Mouse (Mus musculus): ENCODE measurements around the gene Rgs12. TPM values are rescaled to one million over a fixed set of nuclear protein-coding genes. Genes with fewer than 3 reads are reported as not detected.
A peak's percentile ranks its signal among the peaks of the same experiment; 100 is the strongest.

The Rgs12 gene
- polyA plus RNA-seq, 1 experiment from 2014 or later = 53.8 TPM

DNA sequence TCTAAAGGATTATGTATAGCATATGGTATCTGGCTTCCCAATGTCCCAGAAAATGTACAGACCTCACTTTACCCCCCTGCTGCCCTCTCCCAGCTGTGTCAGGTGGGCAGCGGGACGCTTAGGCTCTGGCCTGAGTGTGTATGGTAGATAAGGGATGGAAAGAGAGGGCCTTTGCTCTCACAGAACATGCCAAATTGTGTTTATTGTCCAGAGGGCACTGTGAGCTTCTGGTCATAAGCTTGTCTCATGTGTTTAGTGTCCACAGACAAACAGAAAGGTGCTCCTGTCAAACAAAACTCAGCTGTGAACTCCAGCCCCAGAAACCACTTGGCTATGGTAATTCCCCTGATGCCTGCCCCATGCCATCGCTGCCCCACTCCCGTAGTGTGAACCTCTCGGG lies 80.5 kb downstream of the Rgs12 start:
- Histone ChIP-seq H3K4me3 (no peak overlapping the region), H3K27me3 (ENCODE audit: low read depth, poor library complexity, severe bottlenecking) (no peaks in the 10 kb centered on the region), H3K36me3 (peaks cover 99% of the 10 kb centered on the region), H3K27ac (no peak overlapping the region), H3K4me1 (no peaks in the 10 kb centered on the region), H3K9me3 (replicated peaks) (no peaks in the 10 kb centered on the region)
- DNase-seq (ENCODE audit: low spot score) = no peak
- 92% methylated on average over 5 of the region's 5 CpGs for WGBS

DNA sequence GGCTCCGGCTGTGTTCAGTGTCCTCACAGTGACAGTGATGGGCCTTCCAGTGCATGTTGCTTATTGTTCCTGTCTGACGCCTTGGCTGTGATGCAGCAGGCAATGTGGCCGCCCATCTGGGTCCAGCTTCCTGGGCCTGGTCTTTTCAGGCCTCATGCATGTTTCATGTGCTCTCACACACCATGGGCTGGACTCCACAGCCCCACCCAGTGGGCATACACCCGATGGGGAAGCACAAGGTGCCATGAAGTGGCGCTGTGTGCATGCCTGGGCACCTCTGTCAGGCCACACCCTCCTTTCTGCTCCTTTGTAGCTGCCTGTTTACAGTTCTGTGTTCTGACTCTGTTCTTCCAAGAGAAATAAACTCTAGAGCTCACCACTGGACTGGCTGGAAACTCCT lies 83.8 kb downstream of the Rgs12 start:
- 82% methylated on average over 5 of the region's 5 CpGs for WGBS
- Histone ChIP-seq H3K4me3 (no peak overlapping the region), H3K27me3 (ENCODE audit: low read depth, poor library complexity, severe bottlenecking) (no peaks in the 10 kb centered on the region), H3K4me1 (no peaks in the 10 kb centered on the region), H3K9me3 (replicated peaks) (no peaks in the 10 kb centered on the region), H3K27ac (no peak overlapping the region), H3K36me3 (peaks cover 77% of the 10 kb centered on the region)
- DNase-seq (ENCODE audit: low spot score) = no peak

DNA sequence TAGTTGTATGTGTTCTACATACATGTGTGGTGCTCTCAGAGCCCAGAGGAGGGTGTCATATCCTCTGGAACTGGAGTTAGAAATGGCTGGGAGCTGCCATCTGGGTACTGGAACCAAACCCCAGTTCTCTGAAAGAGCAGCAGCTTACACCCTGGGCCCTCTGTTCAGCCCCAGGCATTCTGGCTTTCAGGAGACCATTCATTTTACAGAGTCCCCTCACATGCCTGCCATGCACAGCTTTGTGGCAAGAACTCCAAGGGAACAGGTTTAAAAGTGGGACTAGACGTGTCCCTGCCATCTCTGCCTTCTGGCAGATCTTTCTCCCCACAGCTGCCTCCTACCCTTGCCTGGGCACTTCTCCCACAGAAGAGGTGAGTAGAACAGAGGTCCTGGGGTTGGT lies 84.4 kb downstream of the Rgs12 start:
- H3K4me3 ChIP-seq = no peak overlapping the region
- H3K4me1 ChIP-seq = no peaks in the 10 kb centered on the region
- H3K9me3 ChIP-seq (replicated peaks) = no peaks in the 10 kb centered on the region
- 81% methylated on average over 1 of the region's 1 CpGs for WGBS
- peaks cover 71% of the 10 kb centered on the region for H3K36me3 ChIP-seq
- DNase-seq (ENCODE audit: low spot score) = no peak
- no peak overlapping the region for H3K27ac ChIP-seq
- no peaks in the 10 kb centered on the region for H3K27me3 ChIP-seq (ENCODE audit: low read depth, poor library complexity, severe bottlenecking)

DNA sequence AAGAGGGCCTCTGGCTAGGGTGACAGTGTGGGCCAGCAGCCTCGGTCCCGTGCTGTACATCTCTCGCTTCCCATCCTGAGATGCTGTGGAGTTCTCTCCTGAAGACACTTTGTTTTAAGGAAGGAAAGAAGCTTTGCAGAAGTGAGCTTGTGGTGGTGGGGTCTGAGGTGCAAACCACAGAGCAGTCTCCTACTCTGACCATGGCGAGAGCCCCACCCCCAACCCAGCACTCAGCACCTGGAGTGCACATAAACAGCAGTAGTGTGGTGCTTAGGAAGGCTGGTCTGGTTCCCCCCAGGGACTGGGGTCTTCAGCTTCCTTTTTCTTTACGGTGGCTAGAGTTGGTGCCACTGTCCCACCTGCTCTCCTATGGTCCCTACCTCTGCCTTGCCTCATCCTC lies 85.9 kb downstream of the Rgs12 start:
- Histone ChIP-seq H3K9me3 (replicated peaks) (no peaks in the 10 kb centered on the region), H3K27me3 (ENCODE audit: low read depth, poor library complexity, severe bottlenecking) (no peaks in the 10 kb centered on the region)
- WGBS = 87% methylated on average over 5 of the region's 5 CpGs

DNA sequence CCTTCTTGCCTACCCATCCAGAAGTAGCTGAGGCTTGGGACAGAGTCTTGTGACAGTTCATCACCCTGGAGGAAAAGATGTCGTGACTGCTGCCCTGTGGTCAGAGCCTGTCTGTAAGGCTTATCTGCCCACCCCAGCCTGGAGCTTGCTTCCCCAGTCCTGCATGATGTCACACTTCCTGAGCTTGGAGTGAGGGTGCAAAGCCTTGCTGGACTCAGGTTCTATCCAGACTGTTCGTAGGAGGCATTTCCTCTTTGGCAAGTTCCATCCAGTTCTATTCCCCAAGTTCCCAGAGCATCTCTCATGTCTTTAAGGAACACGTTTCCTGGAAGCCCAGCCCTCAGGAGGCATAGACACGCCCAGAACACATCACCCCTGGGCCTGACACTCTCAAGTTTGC lies 86.5 kb downstream of the Rgs12 start:
- WGBS = 77% methylated on average over 4 of the region's 4 CpGs
- H3K36me3 ChIP-seq = peaks cover 51% of the 10 kb centered on the region

More for the DNA sequence above, 85.9 kb downstream of the Rgs12 start:
- H3K27ac ChIP-seq = no peak overlapping the region
- H3K4me1 ChIP-seq = no peaks in the 10 kb centered on the region
- H3K4me3 ChIP-seq = no peak overlapping the region
- no peak for DNase-seq (ENCODE audit: low spot score)
- H3K36me3 ChIP-seq = peaks cover 56% of the 10 kb centered on the region

DNA sequence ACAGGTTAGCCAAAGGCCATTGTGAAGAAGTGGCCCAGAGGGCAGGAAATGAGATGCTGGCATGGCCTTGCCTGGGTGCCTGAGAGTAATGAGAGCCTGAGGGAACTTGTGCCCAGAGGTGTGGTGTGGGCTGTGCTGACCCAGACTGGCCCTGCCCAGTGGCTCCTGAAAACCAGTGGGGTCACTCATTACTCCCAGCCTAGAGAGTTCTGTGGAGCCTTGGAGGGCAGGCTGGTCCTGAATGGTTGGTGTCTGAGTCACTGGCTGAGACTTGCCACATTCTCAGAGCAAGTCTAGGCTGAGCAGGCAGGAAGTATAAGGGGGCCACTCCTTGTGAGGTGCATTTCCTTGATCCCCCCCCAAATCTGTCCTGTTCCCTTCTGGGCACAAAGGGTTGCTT lies 88.2 kb downstream of the Rgs12 start:
- H3K36me3 ChIP-seq = peaks cover 34% of the 10 kb centered on the region
- H3K27ac ChIP-seq = no peak overlapping the region
- peaks cover 5% of the 10 kb centered on the region for H3K4me1 ChIP-seq
- no peak for DNase-seq (ENCODE audit: low spot score)
- H3K27me3 ChIP-seq (ENCODE audit: low read depth, poor library complexity, severe bottlenecking) = no peaks in the 10 kb centered on the region
- no peak overlapping the region for H3K4me3 ChIP-seq
- H3K9me3 ChIP-seq (replicated peaks) = no peaks in the 10 kb centered on the region

More for the DNA sequence above, 86.5 kb downstream of the Rgs12 start:
- no peak overlapping the region for H3K27ac ChIP-seq
- no peaks in the 10 kb centered on the region for H3K9me3 ChIP-seq (replicated peaks)
- no peaks in the 10 kb centered on the region for H3K4me1 ChIP-seq
- no peak overlapping the region for H3K4me3 ChIP-seq
- no peaks in the 10 kb centered on the region for H3K27me3 ChIP-seq (ENCODE audit: low read depth, poor library complexity, severe bottlenecking)
- DNase-seq (ENCODE audit: low spot score) = no peak

DNA sequence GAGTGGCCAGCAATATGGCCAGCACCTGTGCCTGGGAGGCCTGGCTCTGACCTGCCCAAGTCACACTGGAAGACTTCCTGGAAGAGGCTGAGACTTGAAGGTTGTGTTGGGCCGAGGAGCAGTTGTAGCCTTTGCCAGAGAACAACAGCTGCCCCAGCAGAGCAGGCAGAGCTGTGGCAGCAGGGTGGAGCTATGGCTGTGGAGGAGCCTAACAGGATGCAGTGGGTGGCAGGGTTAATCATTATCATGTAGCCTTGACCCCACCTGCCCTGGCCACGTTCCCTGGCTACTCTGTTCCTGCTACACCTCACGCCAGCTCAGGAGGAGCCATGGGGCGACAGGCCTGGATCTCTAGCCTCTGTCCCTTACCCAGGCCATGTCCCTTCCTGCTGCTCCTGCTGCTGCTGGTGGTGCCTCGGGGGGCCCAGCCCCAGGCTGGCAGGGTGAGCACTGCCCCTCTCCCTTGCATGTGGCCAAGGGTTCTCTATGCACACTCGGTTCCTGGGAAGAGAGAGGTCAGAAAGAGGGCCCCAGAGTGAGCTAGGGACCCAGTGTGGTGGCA lies 92.1 kb downstream of the Rgs12 start, which contains the start of gene Hgfac:
Hgfac (plus strand) TSS at position 242 of the 562 bp plus-strand sequence.
- WGBS = 64% methylated on average over 6 of the region's 6 CpGs
- Histone ChIP-seq H3K4me3 (no peak within 1 kb of the TSS), H3K4me1 (peaks cover 6% of the 10 kb centered on the region)

DNA sequence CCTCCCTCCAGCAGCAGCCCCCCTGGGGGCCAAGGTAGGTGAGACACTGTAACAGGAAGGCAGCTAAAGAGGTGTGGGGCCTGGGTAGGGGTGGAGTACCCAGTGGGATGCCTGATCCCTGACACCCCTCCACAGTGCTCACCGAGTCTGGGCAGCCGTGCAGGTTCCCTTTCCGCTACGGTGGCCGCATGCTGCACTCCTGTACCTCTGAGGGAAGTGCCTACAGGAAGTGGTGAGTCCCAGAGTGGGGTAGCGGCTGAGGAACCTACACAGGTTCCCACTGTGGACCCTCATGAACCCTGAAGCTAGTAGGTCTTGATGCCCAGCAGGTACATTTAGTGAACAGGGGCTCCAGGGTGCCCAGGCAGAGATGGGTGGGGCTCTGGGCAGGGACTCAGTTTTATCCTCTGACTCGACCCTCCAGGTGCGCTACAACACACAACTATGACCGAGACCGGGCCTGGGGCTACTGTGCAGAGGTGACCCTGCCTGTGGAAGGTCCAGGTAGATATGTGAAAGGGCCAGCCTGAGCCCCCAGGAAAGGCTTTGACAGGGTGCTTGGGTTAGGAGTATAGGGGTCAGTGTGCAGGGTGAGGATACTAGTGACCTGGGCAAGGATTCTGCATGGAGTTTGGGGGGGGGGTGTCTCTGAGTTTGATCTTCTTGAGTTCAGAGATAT lies 93.3 kb downstream of the Rgs12 start:
- Histone ChIP-seq H3K27me3 (ENCODE audit: low read depth, poor library complexity, severe bottlenecking) (no peaks in the 10 kb centered on the region), H3K27ac (no peak overlapping the region; the same call in 1 of the 2 replicates), H3K9me3 (replicated peaks) (no peaks in the 10 kb centered on the region), H3K4me3 (no peak overlapping the region), H3K4me1 (peaks cover 15% of the 10 kb centered on the region), H3K36me3 (no peaks in the 10 kb centered on the region)
- 69% methylated on average over 10 of the region's 10 CpGs for WGBS
- no peak for DNase-seq (ENCODE audit: low spot score)

More for the DNA sequence above, 92.1 kb downstream of the Rgs12 start, which contains the start of gene Hgfac:
- Histone ChIP-seq H3K27me3 (ENCODE audit: low read depth, poor library complexity, severe bottlenecking) (no peaks in the 10 kb centered on the region), H3K36me3 (no peaks in the 10 kb centered on the region), H3K27ac (peak within 1 kb of the TSS; percentile 37), H3K9me3 (replicated peaks) (no peaks in the 10 kb centered on the region)
- no peak for DNase-seq (ENCODE audit: low spot score)

DNA sequence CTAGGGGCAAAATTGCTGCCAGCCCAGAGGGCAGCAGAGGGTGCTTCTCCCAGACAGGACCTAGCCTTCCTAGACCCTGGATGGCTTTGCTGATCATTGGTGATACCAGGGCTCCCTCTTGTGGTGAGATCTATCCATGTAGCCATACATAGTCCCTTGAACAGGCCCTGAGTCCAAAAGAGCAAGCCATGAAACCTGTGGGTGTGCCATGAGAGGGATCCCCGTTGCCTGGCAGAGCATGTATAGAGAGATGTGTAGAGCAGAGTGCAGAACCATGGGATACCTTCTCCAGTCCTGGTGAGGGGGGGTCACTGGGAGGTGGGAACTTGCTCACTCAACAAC lies 93.8 kb downstream of the Rgs12 start:
- no peak overlapping the region for H3K27ac ChIP-seq
- no peak overlapping the region for H3K4me3 ChIP-seq
- H3K9me3 ChIP-seq (replicated peaks) = no peaks in the 10 kb centered on the region
- WGBS = 47% methylated on average over 1 of the region's 1 CpGs
- H3K4me1 ChIP-seq = peaks cover 15% of the 10 kb centered on the region
- H3K27me3 ChIP-seq (ENCODE audit: low read depth, poor library complexity, severe bottlenecking) = no peaks in the 10 kb centered on the region
- peak; percentile 74 for DNase-seq (ENCODE audit: low spot score)
- H3K36me3 ChIP-seq = no peaks in the 10 kb centered on the region

DNA sequence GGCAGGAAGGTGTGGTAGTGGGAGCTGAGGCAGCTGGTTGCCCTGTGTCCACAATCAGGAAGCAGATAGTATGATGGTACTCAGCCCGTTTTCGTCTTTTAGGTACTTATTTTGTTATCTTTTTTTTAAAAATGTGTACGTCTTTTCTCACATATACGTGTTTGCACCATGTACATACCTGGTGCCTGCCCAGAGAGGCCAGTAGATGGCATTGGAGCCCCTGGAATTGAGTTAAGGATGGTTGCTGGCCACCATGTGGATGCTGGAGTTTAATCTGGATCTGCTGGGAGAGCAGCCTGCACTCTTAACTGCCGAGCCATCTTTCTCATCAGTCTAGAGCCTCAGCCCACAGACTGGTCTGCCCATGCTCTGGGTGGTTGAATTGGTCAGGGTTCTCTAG lies 101.3 kb downstream of the Rgs12 start:
- Histone ChIP-seq H3K4me1 (0 out of 2 replicates have a peak, but pooled peaks cover 10% of the 10 kb centered on the region), H3K9me3 (replicated peaks) (no peaks in the 10 kb centered on the region), H3K27me3 (ENCODE audit: low read depth, poor library complexity, severe bottlenecking) (peaks cover 16% of the 10 kb centered on the region), H3K4me3 (no peak overlapping the region), H3K36me3 (no peaks in the 10 kb centered on the region), H3K27ac (no peak overlapping the region)
- WGBS = 75% methylated on average over 5 of the region's 5 CpGs
- DNase-seq (ENCODE audit: low spot score) = no peak

DNA sequence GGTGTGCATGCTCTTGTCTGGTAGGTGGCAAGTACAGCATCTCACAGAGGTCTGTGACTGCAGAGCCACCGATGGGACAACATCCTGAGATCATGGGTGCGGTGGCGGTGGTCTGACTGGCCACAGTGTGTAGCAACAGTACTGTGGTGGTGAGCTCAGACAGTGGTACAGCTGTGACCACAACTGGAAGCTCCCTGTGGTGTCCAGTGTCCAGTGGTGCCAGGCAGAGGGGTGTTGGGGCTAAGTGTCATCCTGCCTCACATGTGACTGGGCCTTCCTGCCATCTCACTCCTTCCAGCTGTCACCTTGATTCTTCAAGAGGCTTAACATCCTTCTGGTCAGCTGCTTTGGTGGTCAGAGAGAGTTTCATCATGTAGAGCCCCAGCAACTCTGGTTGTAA lies 105.4 kb downstream of the Rgs12 start:
- WGBS = 93% methylated on average over 3 of the region's 3 CpGs
- DNase-seq (ENCODE audit: low spot score) = no peak
- Histone ChIP-seq H3K27me3 (ENCODE audit: low read depth, poor library complexity, severe bottlenecking) (peaks cover 56% of the 10 kb centered on the region), H3K4me3 (no peak overlapping the region), H3K27ac (no peak overlapping the region), H3K4me1 (peaks cover 13% of the 10 kb centered on the region), H3K36me3 (no peaks in the 10 kb centered on the region), H3K9me3 (replicated peaks) (no peaks in the 10 kb centered on the region)

DNA sequence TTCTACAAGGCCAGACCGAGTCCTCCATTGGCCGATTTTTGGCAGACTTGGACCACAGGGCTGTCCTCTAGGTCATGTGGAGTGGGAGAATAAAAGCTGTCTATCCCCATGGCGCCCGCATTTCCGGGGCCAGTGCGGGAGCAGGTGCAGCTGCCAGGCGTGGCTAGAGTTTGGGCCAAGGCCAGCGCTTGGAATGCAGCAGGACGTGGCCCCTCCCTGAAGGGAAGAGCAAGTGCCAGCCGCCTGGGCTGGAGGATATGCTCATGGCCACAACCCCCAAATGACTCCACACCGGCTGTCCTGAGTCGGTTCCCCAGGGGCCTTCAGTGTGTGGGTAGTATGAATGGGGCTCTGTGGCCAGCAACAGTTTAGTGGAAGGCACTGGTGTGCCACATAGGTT lies 105.8 kb downstream of the Rgs12 start:
- Histone ChIP-seq H3K27ac (no peak overlapping the region), H3K9me3 (replicated peaks) (no peaks in the 10 kb centered on the region), H3K4me3 (no peak overlapping the region), H3K27me3 (ENCODE audit: low read depth, poor library complexity, severe bottlenecking) (peaks cover 61% of the 10 kb centered on the region), H3K4me1 (peaks cover 13% of the 10 kb centered on the region), H3K36me3 (no peaks in the 10 kb centered on the region)
- WGBS = 85% methylated on average over 12 of the region's 12 CpGs
- no peak for DNase-seq (ENCODE audit: low spot score)

DNA sequence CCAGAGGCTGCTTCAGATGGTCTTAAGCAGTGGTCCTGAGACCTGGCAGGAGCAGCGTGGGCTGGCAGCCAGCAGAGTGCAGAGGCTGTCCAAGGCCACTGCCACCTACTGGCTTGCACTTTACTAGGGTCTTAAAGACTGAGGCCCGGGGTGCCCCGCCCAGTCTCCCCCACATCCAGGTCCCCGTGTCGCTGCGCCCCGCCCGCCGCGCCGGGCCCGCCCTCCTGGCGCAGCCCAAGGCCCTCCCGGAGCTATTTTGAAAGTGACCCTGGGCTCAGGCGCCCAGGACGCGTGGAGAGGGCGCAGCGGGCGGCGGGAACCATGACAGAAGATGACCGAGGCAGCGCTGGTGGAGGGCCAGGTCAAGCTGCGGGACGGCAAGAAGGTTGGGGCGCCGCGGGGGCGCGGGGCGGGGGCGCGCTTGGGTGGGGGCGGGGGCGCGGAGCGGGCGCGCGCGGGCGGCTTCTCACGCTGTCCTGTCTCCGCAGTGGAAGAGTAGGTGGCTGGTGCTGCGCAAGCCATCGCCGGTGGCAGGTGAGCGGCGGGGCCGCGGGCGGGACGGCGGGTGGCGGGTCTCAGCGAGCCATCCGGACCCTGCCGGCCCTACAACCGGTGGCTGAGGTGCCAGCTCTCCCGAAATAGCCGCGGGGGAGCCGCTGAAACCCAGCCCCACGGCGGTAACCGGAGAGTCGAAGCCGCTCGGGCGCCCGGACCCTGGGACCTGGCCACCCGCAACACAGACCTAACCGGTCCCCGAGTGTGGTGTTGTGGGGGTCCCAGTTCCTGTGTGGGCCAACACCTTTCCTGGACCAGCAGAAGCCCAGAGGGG lies 107.6 kb downstream of the Rgs12 start, which contains the start of gene Dok7:
Dok7 (plus strand) TSS at position 163 of the 829 bp plus-strand sequence.
- Histone ChIP-seq H3K27me3 (ENCODE audit: low read depth, poor library complexity, severe bottlenecking) (peaks cover 68% of the 10 kb centered on the region), H3K4me3 (peak within 1 kb of the TSS; percentile 64), H3K9me3 (replicated peaks) (no peaks in the 10 kb centered on the region), H3K36me3 (no peaks in the 10 kb centered on the region), H3K4me1 (peaks cover 13% of the 10 kb centered on the region), H3K27ac (peak within 1 kb of the TSS; percentile 57; the same call in 1 of the 2 replicates)
- WGBS = under 1% methylated on average over 74 of the region's 74 CpGs
- peak; percentile 51 for DNase-seq (ENCODE audit: low spot score)
